Mouse (Mus musculus) brain, embryonic 18.5 days (tissue): Measurements from ENCODE around the gene Fam25c.
"Not testable (repeated sequence)": the region's sequence is repeated elsewhere in the genome, so short reads cannot be mapped to it uniquely, and the experiment has no call there.

Experiments used
- DNase-seq: peaks from one replicate; pipeline ENCODE4 v3.0.0-alpha.2; 2012; ENCODE audit warnings: low read depth, low spot score

The Fam25c gene

GRCm38 (mm10) chr14:34327618-34328017 is 27.6 kb downstream of the Fam25c start:
- DNase-seq: no peak

GRCm38 (mm10) chr14:34326606-34327005 is 28.6 kb downstream of the Fam25c start:
- DNase-seq: no peak

DNA sequence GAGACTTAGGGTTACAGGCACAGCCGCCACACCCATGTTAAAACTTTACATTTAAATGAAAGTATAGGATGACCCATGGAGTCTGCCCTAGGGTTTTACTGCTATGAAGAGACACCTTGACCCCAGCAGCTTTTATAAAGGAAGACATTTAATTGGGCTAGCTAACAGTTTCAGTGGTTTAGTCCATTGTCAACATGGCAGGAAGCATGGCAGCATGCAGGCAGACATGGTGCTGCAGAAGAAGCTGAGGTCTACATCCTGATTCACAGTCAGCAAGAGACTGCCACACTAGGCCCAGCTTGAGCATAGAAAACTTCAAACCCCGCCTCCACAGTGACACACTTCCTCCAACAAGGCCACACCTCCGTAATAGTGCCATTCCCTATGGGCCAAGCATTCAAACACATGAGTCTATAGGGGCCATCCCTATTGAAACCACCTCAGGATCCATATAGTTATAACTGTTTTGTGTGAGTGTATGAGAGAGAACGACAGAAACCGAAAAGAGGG is 31.6 kb downstream of the Fam25c start:
- DNase-seq: no peak

DNA sequence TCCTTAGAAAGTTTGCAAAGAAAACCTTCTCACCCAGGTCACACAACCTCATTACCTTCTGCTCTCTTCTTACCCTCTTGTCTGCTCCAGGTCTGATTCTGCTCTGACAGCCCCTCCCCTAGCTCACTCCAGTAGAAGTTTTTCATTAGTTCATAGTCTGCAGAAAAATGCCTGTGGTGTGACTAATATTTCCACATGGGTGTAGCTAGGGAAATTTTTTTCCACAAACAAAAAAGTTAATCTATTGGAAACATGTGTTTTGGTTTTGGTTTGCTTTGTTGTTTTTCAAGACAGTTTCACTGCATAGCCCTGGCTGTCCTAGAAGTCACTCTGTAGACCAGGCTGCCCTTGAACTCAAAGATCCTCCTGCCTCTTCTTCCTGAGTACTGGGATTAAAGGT is 37.1 kb downstream of the Fam25c start:
- no peak for DNase-seq

- no peak for DNase-seq
Observed at GRCm38 (mm10) chr14:34317431-34317830, 37.8 kb downstream of the Fam25c start.

GRCm38 (mm10) chr14:34316346-34316745 is 38.9 kb downstream of the Fam25c start:
- no peak for DNase-seq

GRCm38 (mm10) chr14:34314796-34315195 is 40.4 kb downstream of the Fam25c start:
- no peak for DNase-seq

GRCm38 (mm10) chr14:34314383-34314782 is 40.9 kb downstream of the Fam25c start:
- DNase-seq: not testable (repeated sequence)

- no peak for DNase-seq
Observed at GRCm38 (mm10) chr14:34313612-34314011, 41.6 kb downstream of the Fam25c start.

DNA sequence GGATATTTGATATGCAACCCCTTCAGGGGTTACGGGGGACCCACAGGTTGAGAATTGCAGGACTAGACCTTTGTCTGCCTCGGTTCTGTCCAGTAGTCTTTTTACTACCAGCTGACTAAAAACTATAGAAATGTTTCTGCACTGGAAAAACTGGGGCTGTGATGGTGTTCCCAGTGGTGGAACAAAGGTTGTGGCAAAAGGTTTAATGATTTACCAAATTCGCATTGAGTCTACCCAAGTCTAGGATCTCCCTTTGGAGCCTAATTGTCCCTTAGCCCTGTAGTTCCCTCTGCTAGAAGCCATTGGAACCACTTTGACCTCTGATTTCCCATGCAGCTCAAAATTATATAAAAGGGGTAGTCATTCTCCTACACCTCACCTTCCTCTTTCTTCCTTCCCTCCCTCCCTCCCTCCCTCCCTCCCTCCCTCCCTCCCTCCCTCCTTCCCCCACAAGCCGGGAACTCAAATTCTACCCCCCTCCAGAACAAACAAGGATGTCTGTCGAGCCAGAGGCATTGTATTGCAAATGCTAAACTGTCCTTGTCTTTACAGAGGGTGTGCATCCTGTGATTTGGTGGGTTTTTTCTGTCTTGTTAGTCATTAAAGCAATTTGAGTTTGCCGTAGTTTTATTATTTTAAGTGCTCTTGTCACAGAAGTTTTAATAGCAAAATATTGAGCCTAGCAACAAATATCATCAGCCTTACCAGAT is 42.7 kb downstream of the Fam25c start:
- DNase-seq: no peak

DNA sequence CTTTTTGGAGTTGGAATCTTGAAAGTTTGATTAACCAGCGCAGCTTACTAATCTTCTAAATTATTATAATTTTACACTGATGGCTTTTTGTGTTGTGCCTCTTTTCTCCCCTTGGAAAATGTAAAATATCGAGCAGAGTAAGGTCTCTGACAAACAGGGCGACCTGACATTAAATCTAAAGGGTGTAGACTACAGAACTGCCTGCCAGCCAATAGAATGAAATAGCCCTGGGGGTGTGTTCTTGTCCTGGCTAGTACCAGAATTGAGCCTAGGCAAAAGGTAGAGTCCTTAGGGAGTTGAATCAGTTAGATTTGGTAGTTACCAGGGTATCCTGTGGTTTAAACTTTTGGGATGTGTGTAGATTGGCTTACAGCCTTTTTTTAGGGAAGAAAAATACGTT is 43.5 kb downstream of the Fam25c start:
- no peak for DNase-seq

GRCm38 (mm10) chr14:34311021-34311631 is 44.1 kb downstream of the Fam25c start:
- DNase-seq: no peak

DNA sequence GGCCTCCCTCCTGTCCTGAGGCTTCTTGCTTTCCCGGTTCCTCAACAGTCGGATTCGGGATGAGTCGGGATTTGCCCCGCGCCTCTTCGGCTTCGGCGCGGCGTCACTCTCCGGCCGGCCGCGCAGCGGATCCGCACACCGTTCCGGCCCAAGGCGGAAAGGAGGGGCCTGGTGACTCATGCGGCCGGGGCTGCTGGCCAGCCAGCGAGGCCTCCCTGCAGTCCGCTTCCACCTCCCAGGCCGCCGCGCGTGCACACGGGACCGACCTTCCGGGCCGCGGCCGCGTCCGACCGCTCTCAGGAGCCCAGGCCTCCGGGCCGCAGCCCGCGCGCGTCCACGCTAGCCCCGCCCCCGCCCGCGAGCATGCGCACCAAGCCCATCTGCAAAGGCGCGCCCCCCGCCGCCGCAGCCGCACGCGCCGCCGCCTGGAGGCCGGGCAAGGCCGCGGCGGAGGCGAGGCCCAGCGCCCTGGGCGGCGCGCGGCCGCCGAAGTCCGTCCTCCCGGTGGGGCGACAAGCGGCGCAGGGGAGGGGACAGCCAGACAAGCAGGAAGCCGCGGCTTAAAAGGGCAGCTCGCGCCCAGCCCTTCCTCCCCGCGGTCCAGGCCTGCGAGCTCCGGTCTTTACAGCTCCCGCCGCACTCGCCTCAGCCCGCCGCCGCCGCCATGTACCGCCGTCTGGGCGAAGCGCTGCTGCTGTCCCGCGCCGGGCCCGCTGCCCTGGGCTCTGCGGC is 44.8 kb downstream of the Fam25c start, which contains the start of the genes Shld2 and Glud1:
TSS of gene Shld2 (minus strand) at position 260 of the 732 bp plus-strand sequence.
TSS of gene Glud1 (plus strand) at position 494 of the 732 bp plus-strand sequence.
- DNase-seq: peak; percentile 82

GRCm38 (mm10) chr14:34309907-34310233 is 45.4 kb downstream of the Fam25c start:
- no peak for DNase-seq

GRCm38 (mm10) chr14:34309266-34309665 is 46.0 kb downstream of the Fam25c start:
- DNase-seq: no peak

DNA sequence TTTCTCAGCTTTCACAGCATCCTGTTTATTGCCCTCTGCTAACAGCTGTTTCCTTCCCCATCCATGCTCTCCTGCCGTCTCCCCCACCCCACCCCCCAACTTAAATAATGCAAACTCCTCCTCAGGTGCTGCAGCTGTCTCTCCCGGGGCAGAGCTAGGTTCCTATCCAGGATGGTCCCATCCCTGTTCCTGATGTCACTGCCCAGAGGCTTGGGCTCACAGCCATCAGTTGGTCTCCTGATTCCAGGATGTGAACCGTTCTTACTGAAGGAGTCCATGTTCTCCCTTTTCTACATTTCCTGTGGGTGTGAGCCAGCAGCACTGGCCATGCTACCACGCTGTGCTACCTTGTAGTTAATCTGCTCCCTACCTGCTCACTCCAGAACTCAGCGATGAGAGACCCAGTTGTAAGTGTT is 52.0 kb downstream of the Fam25c start:
- DNase-seq: no peak

- DNase-seq: no peak
Observed at GRCm38 (mm10) chr14:34302681-34303242, 52.5 kb downstream of the Fam25c start.
